ENCODE assay signal across 18 mouse cellular contexts in the genomic region with DNA sequence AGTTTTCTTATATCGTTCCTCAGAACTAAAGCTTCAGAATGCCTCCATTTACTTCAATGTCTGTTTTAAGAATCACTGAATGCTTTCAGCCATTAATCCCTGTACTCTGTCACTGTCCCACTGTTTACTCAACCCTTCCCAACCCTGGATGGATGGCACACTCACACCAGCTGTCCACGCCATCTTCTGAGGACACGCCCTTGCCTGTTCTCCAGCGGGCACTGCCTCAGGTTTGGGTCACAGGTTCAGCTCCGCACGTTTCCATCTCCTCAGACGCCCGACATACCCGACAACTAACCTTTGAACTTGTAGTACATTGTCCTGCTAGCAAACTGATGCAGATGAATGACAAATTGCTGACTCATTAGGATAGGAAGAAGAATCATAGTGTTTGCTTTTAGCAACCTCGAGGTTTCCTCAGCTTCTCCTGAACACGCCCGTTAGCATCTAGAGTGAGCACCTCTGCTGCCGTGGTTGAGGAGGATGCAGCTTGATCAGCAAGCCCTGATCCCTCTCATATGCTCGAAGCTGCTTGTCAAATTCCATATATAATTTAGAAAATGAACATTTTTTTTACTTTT.
A peak's percentile ranks its signal among the peaks of the same experiment; 100 is the strongest.
DNase-seq lines count a peak whose midpoint lies in the region; ATAC-seq and TF ChIP-seq lines count a peak whose summit lies in the region.
"Had no signal": no experiment of that assay in that cellular context is flagged by ENCODE, and none has a peak within 500 bp of the region (broad histone marks: within the 10 kb centered on the region; RNA-seq: fewer than 3 reads in every experiment).

No protein-coding gene starts in this region.

- H3K4me3 ChIP-seq in heart, embryonic 12.5 days = no peak overlapping the region
- H3K4me3 ChIP-seq in myocyte = no peak overlapping the region
- H3K4me3 ChIP-seq in heart, adult 2 months = no peak overlapping the region
- H3K4me3 ChIP-seq: hindbrain, embryonic 15.5 days; limb, embryonic 12.5 days; liver, embryonic 15.5 days had no signal

- H3K79me2 ChIP-seq in myocyte (ENCODE audit: control insufficient read depth, insufficient read depth) = no peaks in the 10 kb centered on the region
- H3K79me2 ChIP-seq in heart, adult 2 months (replicated peaks; ENCODE audit: control insufficient read depth, insufficient read depth, low read length) = no peaks in the 10 kb centered on the region

- no peaks in the 10 kb centered on the region for H3K27me3 ChIP-seq in heart, embryonic 12.5 days (replicated peaks)
- H3K27me3 ChIP-seq in myocyte (ENCODE audit: control insufficient read depth, insufficient read depth, insufficient read length) = no peaks in the 10 kb centered on the region
- H3K27me3 ChIP-seq in heart, adult 2 months (ENCODE audit: control insufficient read depth, insufficient read depth, low read length) = no peaks in the 10 kb centered on the region
- H3K27me3 ChIP-seq: hindbrain, embryonic 15.5 days; limb, embryonic 12.5 days; liver, embryonic 15.5 days had no signal

- 71% methylated on average over 14 of the region's 14 CpGs for WGBS in heart, embryonic 12.5 days
- WGBS in heart, adult 2 months = 75% methylated on average over 14 of the region's 14 CpGs

- DNase-seq in heart, adult 11 months = peak; percentile 76
- DNase-seq in 3134 (ENCODE audit: extremely low read depth, insufficient read length, low spot score) (peak; percentile 12), ZHBTc4 (ENCODE audit: low read depth, low spot score) (peak; percentile 8)
- DNase-seq in cerebellum, postnatal 4 days (ENCODE audit: low spot score in 2 of 2) = no peak
- no peak for DNase-seq in heart, adult 2 months
- no peak for DNase-seq in frontal cortex, postnatal 10 days (ENCODE audit: low spot score in 2 of 2)
- DNase-seq: cerebellum, adult 11-12 months; cerebellum, postnatal 36 days; gastrocnemius, postnatal 10 days; lung, postnatal 14 days; right cerebral cortex, postnatal 14 days; thymus, adult 18-20 months had no signal

- H3K4me1 ChIP-seq in heart, embryonic 12.5 days (replicated peaks) = peaks cover 21% of the 10 kb centered on the region
- H3K4me1 ChIP-seq in heart, adult 2 months (ENCODE audit: control insufficient read depth, insufficient read depth, low read length) = no peaks in the 10 kb centered on the region
- H3K4me1 ChIP-seq: hindbrain, embryonic 15.5 days had no signal

- intact Hi-C loops in heart, adult 2 months (cut with DNase I) = no loop called here

- no peak overlapping the region for H3K9ac ChIP-seq in heart, embryonic 12.5 days
- no peak overlapping the region for H3K9ac ChIP-seq in heart, adult 2 months (ENCODE audit: low read depth, low read length)
- H3K9ac ChIP-seq: hindbrain, embryonic 15.5 days; limb, embryonic 12.5 days; liver, embryonic 15.5 days had no signal

- H3K9me3 ChIP-seq in heart, embryonic 12.5 days (replicated peaks) = no peaks in the 10 kb centered on the region
- H3K9me3 ChIP-seq: hindbrain, embryonic 15.5 days; limb, embryonic 12.5 days; liver, embryonic 15.5 days had no signal

- H3ac ChIP-seq in myocyte (ENCODE audit: control insufficient read depth, insufficient read length) = no peak overlapping the region

- no peak overlapping the region for H3K4me2 ChIP-seq in heart, embryonic 12.5 days
- peak overlapping the region; percentile 33 for H3K4me2 ChIP-seq in myocyte (ENCODE audit: low read depth)
- H3K4me2 ChIP-seq: heart, embryonic 11.5 days; hindbrain, embryonic 15.5 days; limb, embryonic 12.5 days; liver, embryonic 15.5 days had no signal

- H3K27ac ChIP-seq in heart, embryonic 12.5 days (ENCODE audit: poor library complexity, severe bottlenecking) = no peak overlapping the region
- H3K27ac ChIP-seq in heart, adult 2 months = no peak overlapping the region
- H3K27ac ChIP-seq: hindbrain, embryonic 15.5 days; limb, embryonic 12.5 days; liver, embryonic 15.5 days had no signal

- H3K36me3 ChIP-seq in heart, embryonic 12.5 days = no peaks in the 10 kb centered on the region
- no peaks in the 10 kb centered on the region for H3K36me3 ChIP-seq in myocyte (ENCODE audit: control insufficient read depth, insufficient read depth)
- no peaks in the 10 kb centered on the region for H3K36me3 ChIP-seq in heart, adult 2 months (ENCODE audit: control insufficient read depth, insufficient read depth, low read length)
- H3K36me3 ChIP-seq: hindbrain, embryonic 15.5 days; limb, embryonic 12.5 days; liver, embryonic 15.5 days had no signal

- TF ChIP-seq EP300 in heart, adult 2 months (IDR thresholded peaks at IDR 0.05; ENCODE audit: insufficient read depth, low read depth, low read length) = no peak

- no peak for ATAC-seq in heart, embryonic 12.5 days (ENCODE audit: insufficient number of reproducible peaks, low FRiP score)

- no peak for TF ChIP-seq CTCF in heart, adult 2 months (IDR thresholded peaks at IDR 0.05)

- TF ChIP-seq POLR2A in myocyte (IDR thresholded peaks at IDR 0.05; ENCODE audit: insufficient read length, low read depth) = no peak
- no peak for TF ChIP-seq POLR2A in heart, adult 2 months (IDR thresholded peaks at IDR 0.05; ENCODE audit: insufficient read depth, low read depth, low read length)

TF ChIP-seq in myocyte, 11 proteins besides CTCF, POLR2A, EP300 and RAD21:
- TF ChIP-seq REST (IDR thresholded peaks at IDR 0.05; ENCODE audit: insufficient read depth, insufficient read length) (no peak), POLR2AphosphoS2 (IDR thresholded peaks at IDR 0.05; ENCODE audit: insufficient read length, low read depth) (no peak), MYOD1 (IDR thresholded peaks at IDR 0.05; ENCODE audit: control insufficient read depth in 1 of 3, insufficient read length in 2 of 3, low read depth in 2 of 3) (peak in 1 of 3 experiments; percentile 37), MAX (IDR thresholded peaks at IDR 0.05; ENCODE audit: low read depth) (no peak), TCF3 (IDR thresholded peaks at IDR 0.05; ENCODE audit: insufficient read length, low read depth) (no peak)

Comparison
In these comparisons a context has a peak if more than half of its experiments do, and no peak if none do; other contexts are left out.
1. DNase-seq: peak in heart, adult 11 months (single experiment), 3134 (single experiment) and ZHBTc4 (single experiment); none in cerebellum, postnatal 4 days (0 of 2), heart, adult 2 months (0 of 2) and frontal cortex, postnatal 10 days (0 of 2).